Mouse (Mus musculus): ENCODE data around the gene 2900011O08Rik. TPM values are rescaled to one million over a fixed set of nuclear protein-coding genes. Genes with fewer than 3 reads are reported as not detected.

The 2900011O08Rik gene
- polyA plus RNA-seq, 1 experiment from 2014 or later, result not detected

DNA sequence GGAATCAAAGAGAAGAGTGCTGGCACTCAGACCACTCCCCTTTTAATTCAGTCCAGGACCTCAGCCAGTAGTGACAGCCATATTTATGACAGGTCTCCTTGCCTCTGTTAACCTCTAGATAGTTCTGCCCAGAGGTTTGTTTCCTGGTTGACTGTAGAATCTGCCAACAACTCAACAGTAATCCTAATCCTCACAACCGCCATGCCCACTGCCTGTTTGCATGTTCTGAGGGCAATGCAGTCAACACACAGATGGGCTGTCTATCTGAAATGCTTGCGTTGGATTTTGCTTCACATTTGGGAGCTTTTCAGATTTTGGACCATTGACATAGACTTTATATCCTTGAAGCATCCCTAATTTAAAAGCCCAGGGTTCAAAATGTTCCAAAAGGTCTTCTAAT is 56.0 kb downstream of the 2900011O08Rik start:
- no peak for ATAC-seq
- Histone ChIP-seq H3K4me3 (ENCODE audit: low read depth, low read length) (no peak overlapping the region), H3K4me1 (ENCODE audit: insufficient read depth) (no peaks in the 10 kb centered on the region), H3K9ac (replicated peaks) (no peak overlapping the region), H3K9me3 (ENCODE audit: low read length) (no peaks in the 10 kb centered on the region), H3K27ac (ENCODE audit: low read depth) (no peak overlapping the region), H3K36me3 (replicated peaks; ENCODE audit: insufficient read depth, low read length) (no peaks in the 10 kb centered on the region), H3K27me3 (ENCODE audit: insufficient read depth, low read length) (no peaks in the 10 kb centered on the region), H3K4me2 (ENCODE audit: low read depth, low read length) (no peak overlapping the region)
- TF ChIP-seq EP300 (IDR thresholded peaks at IDR 0.05; ENCODE audit: low read depth) (no peak), CTCF (IDR thresholded peaks at IDR 0.05; ENCODE audit: low read depth) (no peak)
- WGBS (ENCODE audit: insufficient replicate concordance), result 79% methylated on average over 2 of the region's 2 CpGs
- no peak for DNase-seq

- no peak for ATAC-seq
- H3K4me3 ChIP-seq (ENCODE audit: low read depth, low read length), result no peak overlapping the region
- no peak overlapping the region for H3K27ac ChIP-seq (ENCODE audit: low read depth)
- DNase-seq, result no peak
- no peak for TF ChIP-seq EP300 (IDR thresholded peaks at IDR 0.05; ENCODE audit: low read depth)
- TF ChIP-seq CTCF (IDR thresholded peaks at IDR 0.05; ENCODE audit: low read depth), result no peak
- H3K9ac ChIP-seq (replicated peaks), result no peak overlapping the region
- no peaks in the 10 kb centered on the region for H3K9me3 ChIP-seq (ENCODE audit: low read length)
- no peaks in the 10 kb centered on the region for H3K36me3 ChIP-seq (replicated peaks; ENCODE audit: insufficient read depth, low read length)
- H3K4me2 ChIP-seq (ENCODE audit: low read depth, low read length), result no peak overlapping the region
- no peaks in the 10 kb centered on the region for H3K4me1 ChIP-seq (ENCODE audit: insufficient read depth)
- H3K27me3 ChIP-seq (ENCODE audit: insufficient read depth, low read length), result no peaks in the 10 kb centered on the region
- 70% methylated on average over 8 of the region's 8 CpGs for WGBS (ENCODE audit: insufficient replicate concordance)
Observed at GRCm38 (mm10) chr16:14044695-14045094, 58.3 kb downstream of the 2900011O08Rik start.

GRCm38 (mm10) chr16:14046224-14046756 is 59.9 kb downstream of the 2900011O08Rik start:
- no peak for TF ChIP-seq EP300 (IDR thresholded peaks at IDR 0.05; ENCODE audit: low read depth)
- no peak for TF ChIP-seq CTCF (IDR thresholded peaks at IDR 0.05; ENCODE audit: low read depth)
- DNase-seq (no peak), ATAC-seq (no peak)
- no peak overlapping the region for H3K27ac ChIP-seq (ENCODE audit: low read depth)
- H3K9me3 ChIP-seq (ENCODE audit: low read length), result no peaks in the 10 kb centered on the region
- H3K27me3 ChIP-seq (ENCODE audit: insufficient read depth, low read length), result no peaks in the 10 kb centered on the region
- H3K4me3 ChIP-seq (ENCODE audit: low read depth, low read length), result no peak overlapping the region
- H3K36me3 ChIP-seq (replicated peaks; ENCODE audit: insufficient read depth, low read length), result no peaks in the 10 kb centered on the region
- no peak overlapping the region for H3K9ac ChIP-seq (replicated peaks)
- no peak overlapping the region for H3K4me2 ChIP-seq (ENCODE audit: low read depth, low read length)
- H3K4me1 ChIP-seq (ENCODE audit: insufficient read depth), result no peaks in the 10 kb centered on the region
- 60% methylated on average over 4 of the region's 4 CpGs for WGBS (ENCODE audit: insufficient replicate concordance)

DNA sequence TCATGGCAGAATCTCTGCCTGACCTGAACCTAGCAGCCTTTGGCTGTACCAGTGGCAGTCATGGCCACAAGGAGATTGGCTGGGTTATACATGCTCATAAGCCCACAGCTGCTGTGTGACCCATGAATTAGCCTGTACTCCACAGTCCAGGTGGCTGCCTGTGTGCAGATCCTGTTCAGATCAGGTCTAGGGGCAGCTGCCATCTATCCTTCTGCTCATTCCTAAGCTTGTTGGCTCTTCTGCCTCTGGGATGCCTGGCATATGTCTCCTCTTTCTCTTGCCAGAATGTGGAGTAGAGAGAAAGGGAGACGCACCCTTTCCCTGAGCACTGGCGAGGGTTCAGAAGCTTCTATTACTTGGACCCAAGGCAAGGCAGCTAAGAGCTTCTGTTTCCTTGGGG is 65.8 kb downstream of the 2900011O08Rik start:
- no peak for TF ChIP-seq EP300 (IDR thresholded peaks at IDR 0.05; ENCODE audit: low read depth)
- TF ChIP-seq CTCF (IDR thresholded peaks at IDR 0.05; ENCODE audit: low read depth), result no peak
- no peak overlapping the region for H3K4me2 ChIP-seq (ENCODE audit: low read depth, low read length)
- H3K36me3 ChIP-seq (replicated peaks; ENCODE audit: insufficient read depth, low read length), result no peaks in the 10 kb centered on the region
- H3K27ac ChIP-seq (ENCODE audit: low read depth), result no peak overlapping the region
- DNase-seq (no peak), ATAC-seq (no peak)
- no peak overlapping the region for H3K9ac ChIP-seq (replicated peaks)
- H3K4me1 ChIP-seq (ENCODE audit: insufficient read depth), result no peaks in the 10 kb centered on the region
- 82% methylated on average over 2 of the region's 2 CpGs for WGBS (ENCODE audit: insufficient replicate concordance)
- H3K27me3 ChIP-seq (ENCODE audit: insufficient read depth, low read length), result no peaks in the 10 kb centered on the region
- no peak overlapping the region for H3K4me3 ChIP-seq (ENCODE audit: low read depth, low read length)
- H3K9me3 ChIP-seq (ENCODE audit: low read length), result no peaks in the 10 kb centered on the region

GRCm38 (mm10) chr16:14053116-14053515 is 66.7 kb downstream of the 2900011O08Rik start:
- DNase-seq, result no peak
- WGBS (ENCODE audit: insufficient replicate concordance), result 62% methylated on average over 5 of the region's 5 CpGs
- no peak overlapping the region for H3K4me3 ChIP-seq (ENCODE audit: low read depth, low read length)
- ATAC-seq, result no peak
- no peaks in the 10 kb centered on the region for H3K36me3 ChIP-seq (replicated peaks; ENCODE audit: insufficient read depth, low read length)
- no peaks in the 10 kb centered on the region for H3K4me1 ChIP-seq (ENCODE audit: insufficient read depth)
- H3K9me3 ChIP-seq (ENCODE audit: low read length), result no peaks in the 10 kb centered on the region
- TF ChIP-seq EP300 (IDR thresholded peaks at IDR 0.05; ENCODE audit: low read depth) (no peak), CTCF (IDR thresholded peaks at IDR 0.05; ENCODE audit: low read depth) (no peak)
- H3K27ac ChIP-seq (ENCODE audit: low read depth), result no peak overlapping the region
- H3K4me2 ChIP-seq (ENCODE audit: low read depth, low read length), result no peak overlapping the region
- no peak overlapping the region for H3K9ac ChIP-seq (replicated peaks)
- no peaks in the 10 kb centered on the region for H3K27me3 ChIP-seq (ENCODE audit: insufficient read depth, low read length)

DNA sequence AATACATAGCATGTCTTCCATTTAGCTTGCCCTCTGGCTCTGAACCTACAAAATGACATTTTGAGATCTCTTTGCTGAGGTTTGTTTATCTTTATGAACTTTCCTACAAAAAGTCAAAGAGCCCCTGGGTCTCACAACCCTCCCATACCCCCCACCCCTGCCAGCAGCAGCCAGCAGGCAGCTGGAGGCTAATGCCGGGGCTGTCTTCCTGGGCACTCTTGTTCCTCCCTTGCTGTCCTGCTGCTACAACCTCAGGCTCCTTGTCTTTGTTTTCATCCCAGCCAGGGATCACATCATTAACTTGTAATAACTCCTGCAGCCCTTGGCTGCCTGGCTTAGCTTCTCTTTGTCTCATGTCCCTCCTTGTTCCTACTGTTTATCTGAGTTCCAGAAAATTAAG is 68.9 kb downstream of the 2900011O08Rik start:
- H3K27me3 ChIP-seq (ENCODE audit: insufficient read depth, low read length), result no peaks in the 10 kb centered on the region
- no peaks in the 10 kb centered on the region for H3K9me3 ChIP-seq (ENCODE audit: low read length)
- H3K4me1 ChIP-seq (ENCODE audit: insufficient read depth), result no peaks in the 10 kb centered on the region
- H3K4me2 ChIP-seq (ENCODE audit: low read depth, low read length), result no peak overlapping the region
- H3K4me3 ChIP-seq (ENCODE audit: low read depth, low read length), result no peak overlapping the region
- ATAC-seq (no peak), DNase-seq (no peak)
- TF ChIP-seq EP300 (IDR thresholded peaks at IDR 0.05; ENCODE audit: low read depth), result no peak
- TF ChIP-seq CTCF (IDR thresholded peaks at IDR 0.05; ENCODE audit: low read depth), result no peak
- no peaks in the 10 kb centered on the region for H3K36me3 ChIP-seq (replicated peaks; ENCODE audit: insufficient read depth, low read length)
- H3K27ac ChIP-seq (ENCODE audit: low read depth), result no peak overlapping the region
- no peak overlapping the region for H3K9ac ChIP-seq (replicated peaks)
- 45% methylated on average over 1 of the region's 1 CpGs for WGBS (ENCODE audit: insufficient replicate concordance)

DNA sequence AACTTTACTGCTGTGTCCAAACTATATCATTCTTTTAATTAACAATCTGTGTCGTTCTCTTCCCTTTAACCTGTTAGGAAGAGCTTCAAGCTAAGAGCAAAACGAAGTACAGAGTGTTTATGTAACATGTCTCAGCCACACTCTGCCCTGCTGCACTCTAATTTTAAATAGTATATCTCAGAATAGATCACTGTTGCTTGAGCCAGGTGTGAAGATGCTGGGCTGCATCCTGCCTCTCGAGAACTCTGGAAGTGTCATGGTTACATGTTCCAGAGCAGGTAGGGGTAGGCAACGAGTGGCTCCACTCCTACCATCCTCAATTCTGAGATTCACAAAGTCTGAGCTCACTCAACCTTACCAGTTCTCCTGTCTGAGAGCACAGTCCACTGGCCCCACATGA is 70.3 kb downstream of the 2900011O08Rik start:
- Histone ChIP-seq H3K27ac (ENCODE audit: low read depth) (no peak overlapping the region), H3K4me1 (ENCODE audit: insufficient read depth) (no peaks in the 10 kb centered on the region), H3K4me2 (ENCODE audit: low read depth, low read length) (no peak overlapping the region), H3K4me3 (ENCODE audit: low read depth, low read length) (no peak overlapping the region), H3K36me3 (replicated peaks; ENCODE audit: insufficient read depth, low read length) (no peaks in the 10 kb centered on the region), H3K27me3 (ENCODE audit: insufficient read depth, low read length) (no peaks in the 10 kb centered on the region), H3K9ac (replicated peaks) (no peak overlapping the region), H3K9me3 (ENCODE audit: low read length) (no peaks in the 10 kb centered on the region)
- TF ChIP-seq EP300 (IDR thresholded peaks at IDR 0.05; ENCODE audit: low read depth), result no peak
- no peak for TF ChIP-seq CTCF (IDR thresholded peaks at IDR 0.05; ENCODE audit: low read depth)
- WGBS (ENCODE audit: insufficient replicate concordance), result 61% methylated on average over 4 of the region's 4 CpGs
- ATAC-seq (no peak), DNase-seq (no peak)
